Mouse (Mus musculus) cerebellum, postnatal 4 days (tissue): ENCODE measurements around the gene Krtap2-4.
"Not testable (repeated sequence)": the region's sequence is repeated elsewhere in the genome, so short reads cannot be mapped to it uniquely, and the experiment has no call there.

Experiments used
- DNase-seq, 2 experiments: peaks; one replicate each; pipeline ENCODE4 v3.0.0; 2022; ENCODE audit warnings: low spot score in 2 of 2, mixed read lengths in 1 of 2

Gene Krtap2-4

DNA sequence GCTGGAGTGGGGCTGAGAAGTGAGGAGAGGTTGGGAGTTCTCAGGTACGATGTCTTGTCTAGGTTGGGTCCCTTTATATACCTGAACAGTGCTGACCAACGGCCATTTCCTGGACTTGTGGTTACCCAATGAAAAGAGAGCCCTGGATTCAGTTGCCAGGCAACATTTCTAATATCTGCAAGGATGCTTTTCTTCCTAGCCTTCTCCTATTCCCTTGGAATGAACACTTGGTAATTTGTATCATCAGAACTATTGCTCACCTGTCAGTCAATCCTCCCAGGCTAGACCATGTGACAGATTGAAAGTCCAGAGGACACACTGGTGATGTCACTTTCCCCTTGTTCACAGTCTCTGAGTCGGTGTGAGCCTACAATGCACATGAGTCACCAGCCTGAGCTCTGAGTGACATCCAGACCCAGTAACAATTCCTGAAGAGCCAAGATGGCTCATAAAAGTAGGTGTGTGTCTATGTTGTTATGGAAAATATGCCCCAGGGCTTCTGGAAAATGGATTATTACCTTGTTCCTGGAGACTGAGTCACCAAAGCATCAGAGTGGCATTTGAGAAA is at the start of gene Krtap2-4:
Krtap2-4 (minus strand) TSS at position 51 of the 568 bp plus-strand sequence.
- DNase-seq: no peak

GRCm38 (mm10) chr11:99662802-99663201 is 48.2 kb upstream of the Krtap2-4 start:
- DNase-seq: no peak

DNA sequence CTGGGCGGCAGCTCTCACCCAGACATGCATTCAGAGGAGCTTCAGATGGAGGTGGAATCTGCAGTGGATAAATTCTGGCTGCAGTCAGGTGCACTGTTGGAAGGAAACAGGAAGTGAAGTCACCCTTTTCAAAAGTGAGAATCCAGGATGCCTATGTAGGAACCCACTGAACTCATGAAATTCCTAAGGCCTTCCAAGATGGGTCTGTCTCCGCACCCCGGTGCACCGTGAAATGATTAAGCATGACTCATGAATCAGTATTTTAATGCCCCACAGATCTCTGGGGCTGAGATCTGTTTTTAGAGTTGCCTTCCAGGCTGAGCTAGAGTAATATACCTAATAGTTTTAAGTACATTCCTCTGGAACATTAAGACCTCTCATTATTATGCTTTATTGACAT is 44.6 kb upstream of the Krtap2-4 start:
- no peak for DNase-seq

DNA sequence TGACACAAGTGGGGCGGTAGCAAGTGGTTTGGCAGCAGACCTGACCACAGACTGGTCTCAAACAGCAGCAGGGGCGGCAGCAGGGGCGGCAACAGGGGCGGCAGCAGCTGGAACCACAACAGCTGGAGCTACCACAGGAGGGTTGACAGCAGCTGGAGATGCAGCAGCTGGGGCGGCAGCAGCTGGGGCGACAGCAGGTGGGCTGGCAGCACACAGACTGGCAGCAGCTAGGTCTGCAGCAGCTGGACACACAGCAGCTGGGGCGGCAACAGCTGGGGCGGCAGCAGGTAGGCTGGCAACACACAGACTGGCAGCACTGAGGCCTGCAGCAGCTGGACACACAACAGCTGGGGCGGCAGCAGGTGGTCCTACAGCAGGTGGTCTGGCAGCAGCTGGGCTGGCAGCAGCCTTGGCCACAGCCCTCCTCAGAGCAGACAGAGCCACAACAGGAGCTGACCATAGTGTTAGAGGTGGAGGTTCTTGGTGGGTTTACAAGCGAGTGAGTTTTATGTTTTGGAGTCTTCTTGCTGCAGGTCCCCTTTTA is 43.9 kb upstream of the Krtap2-4 start, which contains the start of gene Gm11563:
Gm11563 (minus strand) TSS at position 494 of the 544 bp plus-strand sequence.
- DNase-seq: not testable (repeated sequence)

DNA sequence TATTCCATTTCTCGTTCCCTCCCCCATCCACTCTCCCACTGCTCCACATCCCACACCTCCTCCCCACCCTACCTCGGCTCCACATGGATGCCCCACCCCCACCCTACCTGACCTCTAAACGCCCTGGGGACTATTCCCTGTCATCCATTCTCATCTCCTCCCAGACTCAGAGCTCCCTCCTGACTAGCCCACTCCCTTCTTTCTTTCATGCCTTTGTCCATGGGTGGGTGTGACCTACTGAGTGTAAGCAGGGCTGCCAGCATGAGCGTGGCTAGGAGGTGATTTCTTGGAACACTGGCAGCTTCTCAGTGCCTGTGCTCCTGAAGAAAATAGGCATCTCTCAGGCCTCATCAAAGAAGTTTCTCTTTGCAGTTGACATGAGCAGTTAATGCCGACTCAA is 42.4 kb upstream of the Krtap2-4 start:
- DNase-seq: no peak

DNA sequence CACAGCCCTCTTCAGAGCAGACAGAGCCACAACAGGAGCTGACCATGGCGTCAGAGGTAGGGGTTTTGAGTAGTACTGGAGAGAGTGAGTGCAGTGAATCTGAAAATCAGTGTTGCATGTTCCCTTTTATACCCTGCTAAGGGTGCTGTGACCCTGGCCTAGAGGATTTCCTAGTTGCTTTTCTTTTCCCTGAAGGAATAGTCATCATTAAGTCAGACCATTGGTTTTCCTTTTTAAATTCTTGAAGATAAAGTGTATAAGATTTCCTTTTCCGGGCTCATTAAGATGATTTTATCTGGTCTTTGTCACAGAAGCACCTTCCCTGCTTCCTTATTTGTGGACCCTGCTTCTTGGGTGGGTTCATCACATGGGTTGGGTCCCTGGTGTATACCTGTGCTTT is 35.5 kb upstream of the Krtap2-4 start, which contains the start of gene Gm11555:
Gm11555 (minus strand) TSS at position 101 of the 400 bp plus-strand sequence.
- no peak for DNase-seq

GRCm38 (mm10) chr11:99646444-99646843 is 31.8 kb upstream of the Krtap2-4 start:
- DNase-seq: no peak

DNA sequence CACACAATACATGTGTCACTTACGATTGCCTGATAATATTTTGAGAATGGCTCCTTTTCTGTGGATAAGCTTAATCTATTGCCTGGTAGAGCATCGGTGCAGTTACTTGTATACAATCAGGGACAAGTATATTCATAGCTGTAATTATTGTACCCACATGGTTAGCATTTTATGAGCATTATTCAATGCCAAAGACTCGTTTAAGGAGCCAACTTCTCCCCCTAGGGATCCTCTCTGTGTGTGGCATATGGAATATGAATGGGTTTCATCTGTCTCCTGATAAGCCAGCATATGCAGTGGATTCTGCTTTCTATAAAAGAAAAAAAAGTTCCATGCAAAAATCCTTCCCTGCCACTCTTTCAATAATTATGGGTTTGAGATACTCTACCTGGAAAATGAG is 29.7 kb upstream of the Krtap2-4 start:
- DNase-seq: no peak

DNA sequence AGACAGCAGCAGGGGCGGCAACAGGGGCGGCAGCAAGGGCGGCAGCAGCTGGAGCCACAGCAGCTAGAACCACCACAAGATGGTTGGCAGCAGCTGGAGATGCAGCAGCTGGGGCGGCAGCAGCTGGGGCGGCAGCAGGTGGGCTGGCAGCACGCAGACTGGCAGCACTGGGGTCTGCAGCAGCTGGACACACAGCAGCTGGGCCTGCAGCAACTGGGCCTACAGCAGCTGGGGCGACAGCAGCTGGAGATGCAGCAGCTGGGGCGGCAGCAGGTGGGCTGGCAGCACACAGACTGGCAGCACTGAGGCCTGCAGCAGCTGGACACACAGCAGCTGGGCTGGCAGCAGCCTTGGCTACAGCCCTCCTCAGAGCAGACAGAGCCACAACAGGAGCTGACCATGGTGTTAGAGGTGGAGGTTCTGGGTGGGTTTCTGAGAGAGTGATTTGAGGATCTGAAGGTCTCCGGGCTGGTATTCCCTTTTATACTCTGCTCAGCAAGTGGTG is 29.0 kb upstream of the Krtap2-4 start, which contains the start of gene Krtap4-7:
Krtap4-7 (minus strand) TSS at position 455 of the 505 bp plus-strand sequence.
- DNase-seq: not testable (repeated sequence)

DNA sequence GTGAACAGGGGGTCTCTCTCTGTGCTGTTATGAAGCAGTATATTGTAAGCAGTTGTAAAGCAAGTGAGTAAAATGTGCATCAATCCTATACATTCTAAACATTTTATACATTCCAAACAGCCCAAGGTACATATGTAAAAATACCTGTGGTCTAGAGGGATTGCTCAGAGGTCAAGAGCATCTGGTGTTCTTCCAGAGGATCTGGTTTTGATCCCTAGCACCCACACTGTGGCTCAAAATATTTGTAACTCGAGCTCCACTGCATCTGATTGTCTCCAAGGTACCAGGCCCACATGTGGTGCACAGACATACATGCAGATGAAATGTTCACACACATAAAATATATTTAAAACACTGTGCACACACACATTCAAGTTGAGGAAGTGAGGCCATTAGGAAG is 26.3 kb upstream of the Krtap2-4 start:
- no peak for DNase-seq

DNA sequence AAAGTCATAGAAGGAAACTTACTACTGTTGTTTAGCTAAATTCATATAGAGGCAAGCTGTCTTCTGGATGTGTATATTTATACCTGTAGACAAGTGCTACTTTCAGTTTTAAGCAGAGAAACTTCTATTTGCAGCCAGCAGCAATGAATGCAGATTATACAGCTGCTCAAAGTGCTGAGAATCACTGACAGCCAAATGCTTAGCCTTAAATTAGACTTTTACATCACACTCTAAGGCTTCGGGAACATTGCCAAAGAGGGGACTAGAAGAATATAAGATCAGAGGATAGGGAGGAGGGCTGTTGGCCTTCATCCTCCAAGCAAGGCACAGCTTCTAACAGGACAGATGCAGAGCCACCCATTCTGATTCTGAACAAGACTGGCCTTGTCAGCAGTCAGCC is 22.4 kb upstream of the Krtap2-4 start:
- DNase-seq: no peak

DNA sequence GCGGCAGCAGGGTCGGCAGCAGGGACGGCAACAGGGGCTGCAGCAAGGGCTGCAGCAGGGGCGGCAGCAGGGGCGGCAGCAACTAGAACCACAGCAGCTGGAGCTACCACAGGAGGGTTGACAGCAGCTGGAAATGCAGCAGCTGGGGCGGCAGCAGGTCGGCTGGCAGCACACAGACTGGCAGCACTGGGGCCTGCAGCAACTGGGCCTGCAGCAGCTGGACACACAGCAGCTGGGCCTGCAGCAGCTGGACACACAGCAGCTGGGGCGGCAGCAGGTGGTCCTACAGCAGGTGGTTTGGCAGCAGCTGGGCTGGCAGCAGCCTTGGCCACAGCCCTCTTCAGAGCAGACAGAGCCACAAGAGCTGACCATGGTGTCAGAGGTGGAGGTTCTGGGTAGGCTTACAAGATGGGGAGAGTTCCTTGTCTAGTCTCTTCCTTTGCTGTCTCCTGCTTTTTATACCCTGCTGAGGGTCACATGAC is 20.0 kb upstream of the Krtap2-4 start, which contains the start of gene Krtap4-2:
Krtap4-2 (minus strand) TSS at position 432 of the 482 bp plus-strand sequence.
- no peak for DNase-seq

DNA sequence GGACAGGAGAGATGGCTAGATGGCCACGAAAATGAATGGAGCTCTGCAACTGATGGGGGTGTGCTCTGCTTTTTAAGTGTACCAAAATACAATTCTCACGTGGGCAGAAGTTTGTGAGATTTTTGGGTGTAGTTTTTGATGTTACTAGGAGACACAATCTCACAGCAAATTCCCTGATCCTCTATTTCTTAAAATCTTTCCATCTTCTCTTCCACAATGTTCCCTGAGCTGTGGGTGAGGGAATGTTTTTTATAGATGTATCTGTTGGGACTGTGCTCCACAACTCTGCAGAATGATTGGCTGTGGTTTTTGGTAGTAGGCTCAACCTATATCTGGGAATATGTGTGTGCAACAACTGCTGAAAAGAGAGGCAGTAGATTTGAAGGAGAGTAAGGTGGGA is 18.6 kb upstream of the Krtap2-4 start:
- no peak for DNase-seq

- DNase-seq: no peak
Observed at GRCm38 (mm10) chr11:99630890-99631289, 16.2 kb upstream of the Krtap2-4 start.

GRCm38 (mm10) chr11:99628138-99628537 is 13.5 kb upstream of the Krtap2-4 start, which contains the start of gene Krtap4-1:
Gene Krtap4-1 (minus strand): TSS chr11:99628238.
- no peak for DNase-seq

DNA sequence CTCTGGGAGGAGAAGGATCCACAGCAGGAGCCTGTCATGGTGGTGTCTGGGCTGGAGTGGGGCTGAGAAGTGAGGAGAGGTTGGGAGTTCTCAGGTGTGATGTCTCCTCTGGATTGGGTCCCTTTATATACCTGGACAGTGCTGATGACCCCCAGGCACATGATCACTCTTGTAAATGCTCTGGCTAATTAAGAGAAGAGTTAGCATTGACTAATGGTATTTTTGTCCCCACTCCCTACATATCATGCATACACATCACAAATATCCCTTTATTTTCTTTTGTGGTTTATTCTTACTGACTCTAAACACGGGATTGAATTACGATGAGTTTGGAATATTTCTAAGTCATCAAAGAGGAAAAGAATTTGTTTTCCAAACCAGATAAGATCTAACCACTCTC is 5.7 kb upstream of the Krtap2-4 start, which contains the start of gene Gm11562:
Gm11562 (minus strand) TSS at position 101 of the 400 bp plus-strand sequence.
- DNase-seq: no peak

DNA sequence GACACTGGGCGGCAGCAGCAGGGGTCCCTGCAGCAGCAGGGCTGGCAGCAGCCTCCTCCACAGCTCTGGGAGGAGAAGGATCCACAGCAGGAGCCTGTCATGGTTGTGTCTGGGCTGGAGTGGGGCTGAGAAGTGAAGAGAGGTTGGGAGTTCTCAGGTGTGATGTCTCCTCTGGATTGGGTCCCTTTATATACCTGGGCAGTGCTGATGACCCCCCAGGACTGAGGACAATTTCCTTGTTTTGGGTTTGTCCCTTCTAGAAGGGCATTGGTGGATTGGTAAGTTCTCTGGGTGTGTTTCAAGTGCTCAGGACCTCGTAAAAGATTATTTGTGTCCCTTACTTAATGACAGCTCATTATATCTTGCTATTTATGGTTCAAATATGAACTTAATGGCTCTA is 4.6 kb downstream of the Krtap2-4 start, which contains the start of gene Gm11937:
Gm11937 (minus strand) TSS at position 101 of the 400 bp plus-strand sequence.
- not testable (repeated sequence) for DNase-seq

DNA sequence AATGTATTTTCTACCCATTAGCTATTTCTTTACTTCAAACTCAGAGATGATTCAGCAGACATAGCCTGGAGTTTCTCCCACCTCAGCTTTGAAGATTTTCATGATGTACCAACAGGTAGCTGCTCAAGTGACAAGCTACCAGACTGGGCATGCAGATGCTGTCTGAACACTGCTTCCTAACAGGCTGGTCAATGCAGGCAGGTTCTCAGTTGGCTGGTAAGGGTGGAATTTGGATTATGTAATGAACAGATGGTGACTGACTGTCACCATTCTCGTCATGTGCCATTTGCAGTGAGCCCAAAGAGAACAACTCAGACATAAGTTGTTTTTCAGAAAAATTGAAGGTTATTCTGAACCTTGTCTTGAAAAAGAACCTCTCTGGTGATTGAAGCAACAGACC is 5.5 kb downstream of the Krtap2-4 start:
- no peak for DNase-seq

GRCm38 (mm10) chr11:99603208-99603607 is 11.4 kb downstream of the Krtap2-4 start, which contains the start of gene Gm11938:
Gene Gm11938 (minus strand): TSS chr11:99603308.
- not testable (repeated sequence) for DNase-seq

DNA sequence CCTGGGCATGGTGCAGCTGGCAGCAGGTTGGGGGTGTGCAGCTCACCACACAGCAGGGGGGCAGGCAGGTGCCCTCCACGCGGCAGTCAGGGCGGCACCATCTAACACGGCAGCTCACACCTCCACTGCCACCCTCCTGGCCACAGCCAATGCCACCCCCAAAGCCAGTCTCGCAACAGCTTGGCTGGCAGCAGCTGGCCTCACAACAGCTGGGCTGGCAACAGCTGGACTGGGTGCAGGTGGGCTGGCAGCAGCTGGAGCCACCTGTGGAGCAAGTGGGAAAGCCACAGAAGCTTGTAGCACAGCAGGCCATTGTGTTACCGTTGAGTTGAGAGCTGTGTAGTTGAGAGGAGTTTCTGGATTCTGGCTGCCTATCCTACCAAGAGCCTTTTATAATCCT is 16.9 kb downstream of the Krtap2-4 start, which contains the start of gene Krtap9-3:
Krtap9-3 (minus strand) TSS at position 364 of the 400 bp plus-strand sequence.
- not testable (repeated sequence) for DNase-seq

DNA sequence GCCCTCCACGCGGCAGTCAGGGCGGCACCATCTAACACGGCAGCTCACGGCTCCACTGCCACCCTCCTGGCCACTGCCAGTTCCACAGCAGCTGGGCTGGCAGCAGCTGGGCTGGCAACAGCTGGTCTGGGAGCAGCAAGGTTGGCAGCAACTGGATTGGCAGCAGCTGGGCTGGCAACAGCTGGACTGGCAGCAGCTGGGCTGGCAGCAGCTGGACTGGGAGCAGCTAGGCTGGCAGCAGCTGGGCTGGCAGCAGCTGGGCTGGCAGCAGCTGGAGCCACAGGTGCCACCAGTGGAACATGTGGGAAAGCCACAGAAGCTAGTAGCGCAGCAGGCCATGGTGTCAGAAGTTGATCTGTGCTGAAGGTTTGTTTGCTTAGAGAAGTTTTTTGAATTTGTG is 23.7 kb downstream of the Krtap2-4 start, which contains the start of gene Krtap1-3:
Krtap1-3 (minus strand) TSS at position 359 of the 400 bp plus-strand sequence.
- no peak for DNase-seq

GRCm38 (mm10) chr11:99585096-99585495 is 29.6 kb downstream of the Krtap2-4 start:
- no peak for DNase-seq
